ENCODE assay signal across 8 mouse cellular contexts in the genomic region with DNA sequence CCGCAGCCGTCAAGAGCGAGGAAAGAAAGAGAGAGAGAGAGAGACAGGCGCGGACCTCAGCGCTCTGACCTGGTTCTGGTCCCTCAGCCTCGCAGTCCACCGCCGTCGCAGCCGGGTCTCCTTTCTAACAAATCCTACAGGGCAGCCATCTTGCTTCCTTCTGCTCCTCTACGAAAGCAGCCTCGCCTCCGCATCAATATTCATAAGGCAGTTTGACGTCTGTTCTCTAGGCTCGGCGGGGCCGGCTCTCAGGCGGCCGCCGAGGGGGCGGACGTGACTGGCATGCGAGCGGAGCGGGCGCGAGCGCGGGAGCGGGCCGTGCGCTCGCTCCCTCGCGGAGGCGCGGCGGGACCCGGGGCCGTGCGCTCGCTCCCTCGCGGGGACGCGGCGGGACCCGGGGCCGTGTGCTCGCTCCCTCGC. TPM values are rescaled to one million over a fixed set of nuclear protein-coding genes. Genes with fewer than 3 reads are reported as not detected.
DNase-seq lines count a peak whose midpoint lies in the region; ATAC-seq and TF ChIP-seq lines count a peak whose summit lies in the region.

No protein-coding gene starts in this region.

- no peak for TF ChIP-seq CTCF in bone marrow macrophage, adult 2 months (IDR thresholded peaks at IDR 0.05; ENCODE audit: low read depth, low read length)
- no peak for TF ChIP-seq CTCF in embryonic fibroblast, embryonic 13.5 days (IDR thresholded peaks at IDR 0.05; ENCODE audit: borderline replicate concordance, insufficient read depth, low read length)
- no peak for TF ChIP-seq CTCF in kidney, postnatal 0 days (IDR thresholded peaks at IDR 0.05; ENCODE audit: low read depth)

- WGBS in heart, embryonic 12.5 days: under 1% methylated on average over 45 of the region's 52 CpGs
- WGBS in kidney, postnatal 0 days: under 1% methylated on average over 34 of the region's 52 CpGs
- WGBS in liver, embryonic 11.5 days: under 1% methylated on average over 51 of the region's 52 CpGs

- H3K4me2 ChIP-seq in heart, embryonic 12.5 days: peak overlapping the region; percentile 72
- H3K4me2 ChIP-seq in kidney, postnatal 0 days (ENCODE audit: low read length): peak overlapping the region; percentile 86
- peak overlapping the region; percentile 80 for H3K4me2 ChIP-seq in liver, embryonic 11.5 days

- H3K27me3 ChIP-seq in heart, embryonic 12.5 days (replicated peaks): no peaks in the 10 kb centered on the region
- H3K27me3 ChIP-seq in kidney, postnatal 0 days (ENCODE audit: insufficient read depth, low read length): no peaks in the 10 kb centered on the region
- no peaks in the 10 kb centered on the region for H3K27me3 ChIP-seq in liver, embryonic 11.5 days (replicated peaks; ENCODE audit: control insufficient read depth, insufficient read depth, low read length)
- H3K27me3 ChIP-seq in splenic B cell, adult 2 months (ENCODE audit: control insufficient read depth, insufficient read depth, low read length, poor library complexity, severe bottlenecking): no peaks in the 10 kb centered on the region

- DNase-seq in B cell, adult 2 months: peak; percentile 83 to 85
- DNase-seq in kidney, postnatal 0 days (ENCODE audit: low spot score): peak; percentile 98
- peak; percentile 83 for DNase-seq in liver, embryonic 11.5 days (ENCODE audit: low spot score)
- DNase-seq in naive thymus-derived CD4-positive, alpha-beta T cell, adult 2 months (ENCODE audit: low read depth): peak; percentile 90
- peak; percentile 91 for DNase-seq in splenic B cell, adult 2 months (ENCODE audit: low read depth, low spot score)

- H3K9me3 ChIP-seq in heart, embryonic 12.5 days (replicated peaks): no peaks in the 10 kb centered on the region
- no peaks in the 10 kb centered on the region for H3K9me3 ChIP-seq in kidney, postnatal 0 days (replicated peaks; ENCODE audit: low read length)
- no peaks in the 10 kb centered on the region for H3K9me3 ChIP-seq in liver, embryonic 11.5 days (ENCODE audit: control insufficient read depth, low read length)

- peak overlapping the region; percentile 87 for H3K9ac ChIP-seq in heart, embryonic 12.5 days
- H3K9ac ChIP-seq in kidney, postnatal 0 days (ENCODE audit: low read depth, low read length): peak overlapping the region; percentile 89
- peak overlapping the region; percentile 79 for H3K9ac ChIP-seq in liver, embryonic 11.5 days (ENCODE audit: low read depth, low read length)

- TF ChIP-seq POLR2A in bone marrow macrophage, adult 2 months (IDR thresholded peaks at IDR 0.05; ENCODE audit: borderline replicate concordance, low read depth, low read length): 0 out of 2 replicates have a peak, but pooled peaks have one; percentile 15
- TF ChIP-seq POLR2A in embryonic fibroblast, embryonic 13.5 days (IDR thresholded peaks at IDR 0.05; ENCODE audit: low read depth, low read length): peak; percentile 90

- H3K36me3 ChIP-seq in heart, embryonic 12.5 days: no peaks in the 10 kb centered on the region
- H3K36me3 ChIP-seq in kidney, postnatal 0 days (ENCODE audit: insufficient read depth, low read length): no peaks in the 10 kb centered on the region
- H3K36me3 ChIP-seq in liver, embryonic 11.5 days (ENCODE audit: control insufficient read depth, insufficient read depth, low read length): no peaks in the 10 kb centered on the region
- H3K36me3 ChIP-seq in splenic B cell, adult 2 months (ENCODE audit: control insufficient read depth, insufficient read depth, low read length, poor library complexity, severe bottlenecking): no peaks in the 10 kb centered on the region

- peak overlapping the region; percentile 82 for H3K4me3 ChIP-seq in bone marrow macrophage, adult 2 months (ENCODE audit: insufficient read depth, low read length)
- peak overlapping the region; percentile 82 for H3K4me3 ChIP-seq in embryonic fibroblast, embryonic 13.5 days (ENCODE audit: insufficient read depth, low read length)
- H3K4me3 ChIP-seq in heart, embryonic 12.5 days: peak overlapping the region; percentile 77
- peak overlapping the region; percentile 85 for H3K4me3 ChIP-seq in kidney, postnatal 0 days (replicated peaks; ENCODE audit: low read depth, low read length)
- peak overlapping the region; percentile 85 for H3K4me3 ChIP-seq in liver, embryonic 11.5 days (ENCODE audit: low read depth, low read length)

- peak overlapping the region; percentile 93 for H3K27ac ChIP-seq in bone marrow macrophage, adult 2 months (ENCODE audit: insufficient read depth, low read depth, low read length)
- peak overlapping the region; percentile 77 for H3K27ac ChIP-seq in embryonic fibroblast, embryonic 13.5 days (ENCODE audit: insufficient read depth, low read length)
- H3K27ac ChIP-seq in heart, embryonic 12.5 days (ENCODE audit: poor library complexity, severe bottlenecking): peak overlapping the region; percentile 94
- H3K27ac ChIP-seq in kidney, postnatal 0 days: peak overlapping the region; percentile 96
- peak overlapping the region; percentile 82 for H3K27ac ChIP-seq in liver, embryonic 11.5 days (ENCODE audit: low read depth, low read length)

- ATAC-seq in heart, embryonic 12.5 days (ENCODE audit: insufficient number of reproducible peaks, low FRiP score): peak; percentile 92
- ATAC-seq in kidney, postnatal 0 days (replicated peaks; ENCODE audit: low FRiP score, low read depth): peak; percentile 95
- peak; percentile 91 for ATAC-seq in liver, embryonic 11.5 days (replicated peaks; ENCODE audit: low FRiP score)

- peaks cover 30% of the 10 kb centered on the region for H3K4me1 ChIP-seq in bone marrow macrophage, adult 2 months (ENCODE audit: control insufficient read depth, insufficient read depth, low read length)
- no peaks in the 10 kb centered on the region for H3K4me1 ChIP-seq in embryonic fibroblast, embryonic 13.5 days (ENCODE audit: control insufficient read depth, insufficient read depth, low read length)
- peaks cover 7% of the 10 kb centered on the region for H3K4me1 ChIP-seq in heart, embryonic 12.5 days (replicated peaks)
- H3K4me1 ChIP-seq in kidney, postnatal 0 days (replicated peaks; ENCODE audit: insufficient read depth, low read length): 0 out of 2 replicates have a peak, but pooled peaks cover 5% of the 10 kb centered on the region
- H3K4me1 ChIP-seq in liver, embryonic 11.5 days (replicated peaks; ENCODE audit: control insufficient read depth, insufficient read depth, low read length): no peaks in the 10 kb centered on the region

RNA-seq across cellular contexts. Expression of a gene that starts 0.8 kb away (rescaled TPM):
- 84.9 and 106 TPM in 2 replicates for polyA plus RNA-seq in bone marrow macrophage, adult 2 months (2012; ENCODE audit: insufficient read depth, insufficient read length, missing spikeins)
- 16.2 and 24.3 TPM in 2 replicates for polyA plus RNA-seq in embryonic fibroblast, embryonic 13.5 days (2011; ENCODE audit: insufficient read length, low read depth, missing spikeins)
- 15.3 and 16.3 TPM in 2 replicates for polyA plus RNA-seq in heart, embryonic 12.5 days (2016; fragmentation: Nextera tagmentation; extraction: Ambion mirVana)
- 12.5 and 13.5 TPM in 2 replicates for polyA plus RNA-seq in kidney, postnatal 0 days (2015; fragmentation: Nextera tagmentation; extraction: Ambion mirVana)
- 8.2 and 8.7 TPM in 2 replicates for polyA plus RNA-seq in liver, embryonic 11.5 days (2014; fragmentation: Nextera tagmentation; extraction: Ambion mirVana)

Comparison
In these comparisons a context has a peak if more than half of its experiments do, and no peak if none do; other contexts are left out.
1. Peak in every context shown above with its lines: DNase-seq, ATAC-seq, H3K4me3 ChIP-seq and H3K27ac ChIP-seq.